Mouse (Mus musculus): ENCODE results near the gene Lrrc25.

DNA sequence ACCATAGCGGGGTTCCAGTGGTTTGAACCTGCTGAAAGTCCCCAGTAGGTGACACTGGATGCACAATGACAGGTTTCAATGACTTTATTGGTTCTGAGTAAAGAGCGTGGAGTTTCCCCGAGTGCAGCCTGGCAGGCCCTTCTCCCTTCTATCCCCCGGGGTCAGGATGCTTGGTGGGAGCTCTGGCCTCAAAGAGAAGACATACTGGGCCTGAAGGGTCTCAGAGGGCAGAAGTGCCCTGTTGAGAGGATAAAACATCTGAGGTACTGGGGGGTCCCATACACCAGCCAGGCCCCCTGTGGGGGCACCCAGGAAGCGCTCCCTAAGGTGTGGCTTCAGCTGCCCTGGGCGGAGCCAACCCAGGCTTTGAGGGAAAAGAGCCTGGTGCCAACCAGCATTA is 30.4 kb downstream of the Lrrc25 start:
- TF ChIP-seq CTCF (IDR thresholded peaks at IDR 0.05; ENCODE audit: insufficient read depth, low read depth, low read length): no peak
- TF ChIP-seq POLR2A (IDR thresholded peaks at IDR 0.05; ENCODE audit: insufficient read depth, low read depth, low read length): no peak
